Mouse (Mus musculus): Measurements from ENCODE around the gene Stpg2.
"Not testable (repeated sequence)": the region's sequence is repeated elsewhere in the genome, so short reads cannot be mapped to it uniquely, and the experiment has no call there.

- TF ChIP-seq POLR2A (IDR thresholded peaks at IDR 0.05; ENCODE audit: borderline replicate concordance, control insufficient read depth, low read depth, low read length); CTCF (IDR thresholded peaks at IDR 0.05; ENCODE audit: control insufficient read depth, insufficient read depth, low read length): not testable (repeated sequence)
Observed at GRCm38 (mm10) chr3:139608267-139608666, 402.8 kb downstream of the Stpg2 start.

Measured in bone marrow, adult 2 months (tissue).